ENCODE assay signal across 8 mouse cellular contexts in the genomic region with DNA sequence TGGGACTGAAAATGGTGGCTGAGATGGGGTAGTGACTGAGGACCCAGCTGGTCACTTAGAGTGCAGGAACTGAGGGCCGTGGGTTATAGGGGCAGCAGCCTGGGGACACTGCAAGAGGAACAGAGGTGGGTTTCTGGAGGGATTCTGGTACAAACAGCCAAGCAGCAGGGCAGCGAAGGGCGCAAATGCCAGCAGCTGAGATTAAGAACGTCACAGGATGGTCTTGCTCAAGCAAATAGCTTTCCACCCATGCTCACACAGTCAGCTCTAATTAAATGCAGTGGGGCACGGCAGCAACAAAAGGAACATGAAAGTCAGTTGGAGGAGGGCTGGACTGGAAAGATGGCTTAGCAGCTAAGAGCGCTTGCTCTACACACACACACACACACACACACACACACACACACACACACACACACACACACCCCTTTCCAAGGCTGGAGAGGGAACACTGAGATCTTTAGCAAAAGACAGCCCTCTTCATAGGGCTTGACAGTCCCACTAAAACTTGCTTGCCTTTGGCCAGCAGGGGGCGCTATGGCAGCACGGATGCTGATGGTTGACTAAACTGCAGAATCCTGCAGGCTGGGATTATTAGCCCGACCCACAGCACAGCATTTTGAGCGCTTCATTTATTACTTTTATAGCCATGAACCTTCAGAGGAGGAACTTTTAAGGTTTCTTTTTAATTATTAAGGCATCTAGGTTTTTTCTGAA. TPM values are rescaled to one million over a fixed set of nuclear protein-coding genes. Genes with fewer than 3 reads are reported as not detected.
DNase-seq lines count a peak whose midpoint lies in the region; ATAC-seq and TF ChIP-seq lines count a peak whose summit lies in the region.

No protein-coding gene starts in this region.

- no peak overlapping the region for H3K4me3 ChIP-seq in midbrain, embryonic 13.5 days (replicated peaks)
- no peak overlapping the region for H3K4me3 ChIP-seq in small intestine, adult 2 months (ENCODE audit: low read depth, low read length)

- no peak for TF ChIP-seq POLR2A in small intestine, adult 2 months (IDR thresholded peaks at IDR 0.05; ENCODE audit: low read depth, low read length)

- ATAC-seq in midbrain, embryonic 13.5 days, result peak; percentile 90
- no peak for ATAC-seq in inflammation-experienced regulatory T-cells, adult 6 months

- H3K36me3 ChIP-seq in midbrain, embryonic 13.5 days, result no peaks in the 10 kb centered on the region
- H3K36me3 ChIP-seq in small intestine, adult 2 months (ENCODE audit: control insufficient read depth, insufficient read depth, low read length), result no peaks in the 10 kb centered on the region

- no peaks in the 10 kb centered on the region for H3K9me3 ChIP-seq in midbrain, embryonic 13.5 days

- intact Hi-C loops in left cerebral cortex, postnatal 4 days (cut with DNase I), result loop anchor here (5.0 to 10.0 kb wide), 4 partner anchors 308 to 1385 kb away; a partner anchor contains a TSS

- peak; percentile 93 for TF ChIP-seq CTCF in small intestine, adult 2 months (IDR thresholded peaks at IDR 0.05; ENCODE audit: extremely low read depth, insufficient read length, insufficient replicate concordance, low read depth, low read length)

- no peaks in the 10 kb centered on the region for H3K27me3 ChIP-seq in midbrain, embryonic 13.5 days
- H3K27me3 ChIP-seq in small intestine, adult 2 months (ENCODE audit: control insufficient read depth, insufficient read depth, low read length), result no peaks in the 10 kb centered on the region

- peak; percentile 94 for DNase-seq in adrenal gland, postnatal 14 days
- peak; percentile 82 for DNase-seq in embryo, embryonic 9.5 days (ENCODE audit: extremely low spot score)
- peak; percentile 78 to 88 for DNase-seq in gastrocnemius, postnatal 4 days (ENCODE audit: low spot score in 2 of 2)
- DNase-seq in kidney, adult 11 months, result peak; percentile 44
- DNase-seq in left cerebral cortex, postnatal 4 days, result peak; percentile 93

- peak overlapping the region; percentile 25; the same call in 1 of the 2 replicates for H3K27ac ChIP-seq in midbrain, embryonic 13.5 days
- H3K27ac ChIP-seq in small intestine, adult 2 months (ENCODE audit: insufficient read depth, low read depth, low read length), result no peak overlapping the region

- H3K4me2 ChIP-seq in midbrain, embryonic 13.5 days (replicated peaks), result peak overlapping the region; percentile 31; the same call in 1 of the 2 replicates

- peak overlapping the region; percentile 32; the same call in 1 of the 2 replicates for H3K9ac ChIP-seq in midbrain, embryonic 13.5 days (replicated peaks)

- WGBS in midbrain, embryonic 13.5 days, result 15% methylated on average over 9 of the region's 10 CpGs
- WGBS in small intestine, adult 2 months, result 32% methylated on average over 10 of the region's 10 CpGs

- H3K4me1 ChIP-seq in midbrain, embryonic 13.5 days (replicated peaks), result peaks cover 7% of the 10 kb centered on the region
- H3K4me1 ChIP-seq in small intestine, adult 2 months (ENCODE audit: control insufficient read depth, insufficient read depth, insufficient read length, low read length), result no peaks in the 10 kb centered on the region

RNA-seq across cellular contexts. Expression of a gene that starts 46.9 kb away (rescaled TPM):
- 40.4 and 46.4 TPM in 2 replicates for total RNA-seq in adrenal gland, postnatal 14 days (2021)
- 10 to 100 TPM; 34.9 to 36.6 TPM for total RNA-seq in gastrocnemius, postnatal 4 days (2021)
- total RNA-seq in left cerebral cortex, postnatal 4 days (2021), result 10 to 100 TPM; 32.5 to 39.2 TPM
- 25.3 and 28.8 TPM in 2 replicates for polyA plus RNA-seq in midbrain, embryonic 13.5 days (2015; fragmentation: Nextera tagmentation; extraction: Ambion mirVana)
- 14.4 and 29.4 TPM in 2 replicates for polyA plus RNA-seq in small intestine, adult 2 months (2012; rRNA removed)
- polyA plus RNA-seq in inflammation-experienced regulatory T-cells, adult 6 months (2017; shearing (Covaris generic)), result 1 to 10 TPM in 2 of 3 experiments, under 1 TPM in 1; 0.89 to 1.9 (median 1.5) TPM

Comparison
In these comparisons a context has a peak if more than half of its experiments do, and no peak if none do; other contexts are left out.
1. DNase-seq: peak in every context shown above with its lines; median percentile 94 in adrenal gland, postnatal 14 days; 93 in left cerebral cortex, postnatal 4 days; 83 in gastrocnemius, postnatal 4 days; 82 in embryo, embryonic 9.5 days; 44 in kidney, adult 11 months.